Mouse (Mus musculus) left cerebral cortex, adult 6 months (tissue): ENCODE data around the gene Fam243. TPM values are rescaled to one million over a fixed set of nuclear protein-coding genes. Genes with fewer than 3 reads are reported as not detected.

ENCODE experiments used
- long read RNA-seq, 2 experiments: library from polyadenylated mRNA; unstranded; transcript quantifications; one replicate each; pipeline ENCODE4 v2.0.0; 2019 to 2020
- polyA plus RNA-seq: library from polyadenylated mRNA; unstranded; fragments of <200 nt; fragmentation: Nextera tagmentation; gene quantifications from 2 replicates; pipeline ENCODE4 v1.2.3, GENCODE M21; 2021

Fam243 gene
- polyA plus RNA-seq, result not detected in 2 replicates
- long read RNA-seq, experiment 1, result 0 reads
- long read RNA-seq, experiment 2, result 0 reads

DNA sequence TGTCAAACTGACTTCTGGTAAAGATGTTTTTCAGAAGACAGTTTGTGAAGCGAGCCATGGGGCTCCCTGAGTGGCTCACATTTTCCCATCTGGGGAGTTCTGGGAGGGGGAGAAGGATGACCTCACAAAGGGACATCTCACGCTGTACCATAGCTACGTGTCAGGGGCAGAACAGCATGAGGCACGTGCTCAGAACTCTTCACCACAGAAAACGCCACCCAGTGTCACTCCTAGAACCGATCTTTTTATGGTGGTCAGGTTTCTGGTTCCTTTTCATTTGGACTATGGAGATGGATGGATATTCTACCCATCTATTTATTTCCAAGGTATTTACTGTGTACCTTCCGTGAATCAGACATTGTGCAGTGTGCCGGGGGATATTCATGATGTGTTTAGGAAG lies at the start of gene Fam243:
Gene Fam243, minus strand, starts transcription at position 101 of the 400 bp plus-strand sequence.

DNA sequence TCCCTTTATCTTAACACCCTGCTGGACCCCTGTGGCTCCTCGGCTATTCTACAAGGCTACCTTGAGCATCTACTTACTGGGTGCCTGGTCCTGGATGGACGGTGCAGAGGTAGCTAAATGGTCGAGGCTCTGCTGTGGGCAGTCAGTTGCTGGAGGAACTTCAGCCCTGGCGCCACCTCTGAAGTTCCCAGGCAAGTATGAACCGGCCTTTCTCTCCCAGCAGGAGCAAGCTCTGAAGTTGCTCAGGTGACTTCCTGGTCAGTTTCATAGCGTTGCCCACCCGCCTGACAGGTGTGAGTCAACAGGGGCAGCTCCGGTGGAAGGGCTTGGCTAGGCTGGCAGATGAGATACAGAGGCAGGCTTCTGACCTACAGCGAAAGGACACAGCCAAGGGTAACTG lies 38.0 kb upstream of the Fam243 start, which contains the start of gene Kcne1:
Gene Kcne1, minus strand, starts transcription at position 240 of the 400 bp plus-strand sequence.

DNA sequence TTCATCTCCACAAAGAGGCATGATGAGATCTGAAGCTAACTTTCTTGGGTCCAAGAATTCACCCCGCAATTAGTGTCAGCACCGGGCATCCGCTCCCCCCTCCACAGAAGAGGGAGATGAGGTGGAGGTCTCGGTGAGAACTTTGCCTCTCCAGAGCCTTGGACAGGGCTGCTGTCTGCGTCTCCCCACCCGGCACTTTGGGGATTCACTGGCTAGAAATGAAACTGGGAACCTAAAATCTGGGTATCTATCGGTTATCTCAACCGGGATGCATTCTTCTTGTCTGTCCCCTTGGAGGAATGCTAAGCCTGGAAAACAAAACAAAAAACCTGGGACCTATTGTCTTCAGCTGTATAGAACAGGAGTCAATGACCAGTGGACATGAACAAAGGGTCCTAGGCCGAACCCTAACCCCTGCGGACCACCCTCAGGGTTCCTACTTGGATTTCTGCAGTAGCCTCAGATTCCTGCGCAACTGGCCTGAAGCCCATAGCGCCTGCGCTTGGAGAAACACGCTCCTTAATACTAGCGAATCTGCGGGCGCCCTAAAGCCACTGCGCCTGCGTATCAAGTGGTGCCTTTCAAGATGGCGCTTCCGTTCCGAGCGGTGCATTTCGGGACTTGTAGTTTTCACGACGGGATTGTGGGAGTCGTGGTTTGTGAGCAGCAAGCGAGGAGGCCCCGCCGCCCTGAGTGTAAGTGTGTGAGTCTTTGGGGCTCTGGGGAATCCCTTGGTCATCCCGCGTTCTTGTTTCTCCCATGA lies 20.4 kb downstream of the Fam243 start, which contains the start of gene Smim11:
Gene Smim11, plus strand, starts transcription at position 638 of the 763 bp plus-strand sequence.

DNA sequence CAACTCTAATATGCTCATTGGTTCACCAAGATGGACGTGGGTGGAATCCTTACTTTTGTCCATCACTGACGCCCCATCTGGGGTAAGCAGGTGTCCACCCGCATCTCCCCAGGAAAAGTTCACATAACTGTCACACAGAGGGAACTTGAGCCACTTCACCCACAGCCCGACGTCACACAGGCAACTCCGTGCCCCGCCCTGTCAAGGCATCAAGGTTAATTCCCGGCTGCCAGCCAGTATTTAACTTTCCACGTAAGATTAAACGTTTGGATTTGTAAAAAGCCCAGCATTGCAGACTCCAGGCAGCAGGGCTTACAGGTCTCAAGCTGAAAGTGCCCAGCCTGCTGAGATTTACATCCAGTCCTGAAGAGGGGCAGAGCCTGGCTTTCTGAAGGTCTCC lies 29.1 kb downstream of the Fam243 start, which contains the start of gene Kcne2:
Gene Kcne2, plus strand, starts transcription at position 289 of the 400 bp plus-strand sequence.

Other genes with a start within 250 kb of the Fam243 start
- 0.10 TPM in 1 of 2 replicates, not detected in the other for gene Kcne2, start 29.1 kb downstream of the Fam243 start, polyA plus RNA-seq
- 112 and 115 TPM in 2 replicates for gene Smim11, start 20.2 kb downstream of the Fam243 start, polyA plus RNA-seq
- not detected in 2 replicates for gene Kcne1, start 38.0 kb upstream of the Fam243 start, polyA plus RNA-seq
- gene Rcan1, start 149.4 kb upstream of the Fam243 start, polyA plus RNA-seq, result 14.9 and 54.6 TPM in 2 replicates
- gene Clic6, start 164.3 kb upstream of the Fam243 start, polyA plus RNA-seq, result 0.33 and 0.36 TPM in 2 replicates